Mouse (Mus musculus) splenic B cell, adult 2 months (primary cell): ENCODE measurements around the gene Safb2.

Source experiments
- DNase-seq: peaks from one replicate; pipeline ENCODE4 v3.0.0-alpha.2; 2011; ENCODE audit warnings: low read depth, low spot score
- H3K27me3 ChIP-seq: 2 replicates; pipeline ENCODE4 v1.6.1; 2012; ENCODE audit warnings: mild to moderate bottlenecking, low read length, moderate library complexity, mixed read lengths; ENCODE audit not compliant: control insufficient read depth, poor library complexity, insufficient read depth, severe bottlenecking
- H3K36me3 ChIP-seq: 2 replicates; pipeline ENCODE4 v1.6.1; 2012; ENCODE audit warnings: mild to moderate bottlenecking, low read length, moderate library complexity, mixed read lengths; ENCODE audit not compliant: control insufficient read depth, poor library complexity, insufficient read depth, severe bottlenecking

Safb2 gene

DNA sequence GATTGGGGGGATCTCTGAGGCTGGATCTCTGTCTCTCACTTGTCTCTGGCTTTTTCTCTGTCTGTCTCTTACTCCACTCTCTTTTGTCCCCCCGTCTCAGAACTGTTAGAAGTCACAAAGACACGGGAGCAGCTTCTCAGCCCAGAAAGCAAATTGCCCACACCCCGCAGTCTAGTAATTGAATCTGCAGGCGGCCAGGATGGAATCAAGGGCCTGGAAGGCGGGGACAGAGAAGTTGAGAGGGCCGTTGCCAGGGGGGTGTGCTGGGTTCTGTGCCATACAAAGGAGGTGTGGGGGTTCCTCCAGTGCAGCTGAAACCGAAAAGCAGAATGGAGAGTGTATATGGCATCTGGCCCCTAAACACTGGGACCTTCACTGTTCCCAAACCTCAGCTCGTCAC is 41.6 kb downstream of the Safb2 start:
- Histone ChIP-seq H3K27me3 (no peaks in the 10 kb centered on the region), H3K36me3 (no peaks in the 10 kb centered on the region)
- DNase-seq: no peak

DNA sequence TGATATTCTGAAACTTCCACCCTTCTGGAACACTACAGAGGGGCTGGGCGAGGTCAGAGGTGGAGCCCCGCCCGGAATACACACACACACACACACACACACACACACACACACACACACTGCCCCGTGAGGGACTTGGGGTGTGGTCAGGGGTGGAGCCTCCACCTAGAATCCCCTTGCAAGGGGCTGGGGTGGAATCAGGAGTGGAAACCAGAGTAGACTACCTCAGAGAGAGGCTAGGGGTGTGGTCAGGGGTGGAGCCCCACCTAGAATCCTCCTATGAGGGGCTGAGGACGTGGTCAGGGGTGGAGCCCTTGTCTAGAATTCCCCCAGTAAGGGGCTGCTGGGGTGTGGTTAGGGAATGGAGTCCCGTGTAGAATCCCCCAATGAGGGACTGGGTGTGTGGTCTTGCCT is 43.8 kb downstream of the Safb2 start:
- Histone ChIP-seq H3K36me3 (no peaks in the 10 kb centered on the region), H3K27me3 (no peaks in the 10 kb centered on the region)
- no peak for DNase-seq

DNA sequence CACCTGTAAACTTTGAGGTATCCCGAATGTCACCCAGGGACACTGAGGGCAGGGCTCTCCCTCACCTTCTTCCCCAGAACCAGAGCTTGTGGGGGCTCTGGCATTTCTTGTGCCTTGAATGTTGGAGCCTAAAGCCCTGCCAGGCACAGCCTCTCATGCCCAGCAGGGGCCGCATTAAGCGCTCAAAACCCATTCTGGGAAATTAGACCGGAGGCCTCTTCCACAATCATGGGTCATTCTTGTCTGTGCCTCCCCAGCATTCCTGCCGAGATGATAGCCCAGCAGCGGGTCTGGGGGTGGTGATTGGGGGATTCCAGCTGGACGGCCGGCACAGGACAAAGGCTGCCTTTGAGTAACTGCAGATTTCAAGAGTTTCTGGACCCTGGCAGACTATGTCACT is 46.5 kb downstream of the Safb2 start:
- Histone ChIP-seq H3K27me3 (no peaks in the 10 kb centered on the region), H3K36me3 (no peaks in the 10 kb centered on the region)
- DNase-seq: no peak

DNA sequence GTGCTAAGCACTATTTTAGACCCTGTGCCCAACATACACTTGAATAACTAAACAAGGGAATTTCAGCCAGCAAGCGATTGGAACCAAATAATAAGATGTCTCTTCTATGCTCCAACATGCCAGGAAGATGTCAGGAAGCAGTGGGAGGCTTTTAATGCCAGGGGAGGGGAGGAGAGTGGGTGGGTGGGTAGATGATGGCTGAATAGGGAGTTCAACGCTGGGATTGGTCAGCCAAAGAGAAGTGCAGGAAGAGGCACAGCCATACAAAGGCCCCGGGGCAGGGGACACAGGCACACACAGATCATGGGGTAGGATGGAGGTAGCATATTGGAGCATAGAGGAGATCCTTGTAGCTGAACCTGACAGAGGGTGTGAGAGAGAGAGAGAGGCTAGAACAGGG is 47.5 kb downstream of the Safb2 start:
- DNase-seq: no peak
- no peaks in the 10 kb centered on the region for H3K36me3 ChIP-seq

DNA sequence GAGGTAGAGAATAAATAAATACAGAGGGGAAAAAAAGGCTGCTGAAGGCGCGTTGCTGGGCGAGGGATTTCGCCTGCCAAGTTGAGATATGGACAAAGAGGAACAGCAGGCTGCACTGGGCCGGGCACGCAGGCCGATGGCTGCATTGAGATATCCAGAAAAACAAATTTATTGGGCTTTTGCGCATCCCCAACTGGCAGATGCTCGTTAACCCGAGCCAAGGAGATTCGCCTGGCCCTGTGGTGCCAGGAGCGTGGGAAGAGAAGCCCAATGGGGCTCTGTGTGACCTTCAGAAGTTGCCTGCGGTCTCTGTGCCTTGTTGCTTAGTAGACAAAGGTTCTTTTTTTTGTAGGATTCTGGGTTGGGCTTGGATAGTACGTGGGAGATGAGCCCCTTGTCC is 48.2 kb downstream of the Safb2 start:
- H3K36me3 ChIP-seq: no peaks in the 10 kb centered on the region
- DNase-seq: no peak
- no peaks in the 10 kb centered on the region for H3K27me3 ChIP-seq

More for the DNA sequence above, 47.5 kb downstream of the Safb2 start:
- H3K27me3 ChIP-seq: no peaks in the 10 kb centered on the region

DNA sequence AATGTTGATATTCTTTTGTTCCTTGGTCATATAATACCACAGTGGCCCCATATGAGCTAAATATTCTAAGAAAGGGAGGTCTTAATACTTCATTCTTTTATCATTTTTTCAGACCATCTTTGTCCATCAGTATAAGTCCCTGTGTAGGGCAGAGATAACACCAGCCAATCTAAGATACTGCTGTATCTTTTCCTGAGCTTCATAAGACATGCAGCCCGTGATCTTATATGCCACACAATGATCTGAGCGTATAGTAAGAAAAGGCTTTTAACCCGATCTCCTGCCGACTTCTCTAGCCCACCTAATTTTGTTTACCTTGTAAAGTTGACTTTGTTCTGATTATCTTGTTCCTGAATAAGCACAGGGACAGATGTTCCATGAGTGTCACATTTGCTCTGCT is 59.4 kb downstream of the Safb2 start:
- Histone ChIP-seq H3K27me3 (no peaks in the 10 kb centered on the region), H3K36me3 (no peaks in the 10 kb centered on the region)
- no peak for DNase-seq

DNA sequence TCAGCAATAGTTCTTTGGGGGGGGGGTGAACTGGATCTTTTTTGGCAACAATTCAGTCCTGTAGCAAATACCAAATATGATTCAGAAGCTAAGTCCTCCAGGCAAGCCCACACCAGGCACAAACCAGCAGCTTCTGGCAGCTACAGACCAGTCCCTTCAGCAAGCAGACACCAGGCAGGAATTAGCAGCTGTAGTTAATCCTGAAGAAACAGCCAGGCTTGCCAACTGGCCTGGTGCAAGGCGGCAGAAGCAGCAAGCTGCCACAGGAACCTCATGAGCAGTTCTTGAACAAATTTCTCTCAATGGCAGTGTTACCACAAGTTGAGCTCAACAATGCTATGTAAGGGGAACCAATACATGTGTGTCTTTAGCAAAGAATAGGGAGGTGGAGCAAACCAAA is 61.6 kb downstream of the Safb2 start:
- DNase-seq: no peak
- H3K36me3 ChIP-seq: no peaks in the 10 kb centered on the region
- no peaks in the 10 kb centered on the region for H3K27me3 ChIP-seq

DNA sequence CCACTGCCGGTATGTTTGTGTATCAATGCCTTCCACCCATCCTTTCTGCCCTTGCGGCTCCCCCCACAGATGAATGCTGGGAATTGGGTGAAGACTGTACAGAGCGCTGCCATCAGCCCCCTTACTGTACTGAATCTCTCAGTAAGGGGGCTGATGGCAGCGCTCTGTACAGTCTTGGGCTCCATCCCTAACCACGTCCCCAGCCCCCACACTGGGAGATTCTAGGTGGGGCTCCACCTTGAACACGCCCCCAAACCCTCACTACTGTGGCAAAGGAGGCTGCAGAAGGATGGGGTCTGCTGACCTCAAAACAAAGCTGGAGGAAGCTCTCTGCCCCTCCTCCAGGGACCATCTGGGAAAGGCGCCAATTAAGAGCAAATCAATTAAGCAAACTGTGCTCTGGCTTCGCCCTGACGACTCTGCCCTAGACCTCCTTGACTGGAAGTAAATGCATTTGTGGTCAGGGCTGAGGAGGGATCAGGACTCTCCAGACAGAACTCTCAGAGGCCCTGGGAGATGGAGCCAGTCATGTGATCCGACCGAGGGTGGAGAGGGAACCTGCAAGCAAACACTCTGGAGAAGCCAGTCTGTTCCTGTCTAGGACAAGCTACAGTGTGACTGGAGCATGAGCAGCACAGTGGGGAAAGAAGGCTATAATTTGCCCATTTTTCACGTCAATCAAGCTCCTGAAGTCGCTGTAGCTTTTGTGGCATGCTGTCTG is 68.5 kb downstream of the Safb2 start:
- Histone ChIP-seq H3K27me3 (no peaks in the 10 kb centered on the region; the same call in 1 of the 2 replicates), H3K36me3 (no peaks in the 10 kb centered on the region)
- DNase-seq: no peak

DNA sequence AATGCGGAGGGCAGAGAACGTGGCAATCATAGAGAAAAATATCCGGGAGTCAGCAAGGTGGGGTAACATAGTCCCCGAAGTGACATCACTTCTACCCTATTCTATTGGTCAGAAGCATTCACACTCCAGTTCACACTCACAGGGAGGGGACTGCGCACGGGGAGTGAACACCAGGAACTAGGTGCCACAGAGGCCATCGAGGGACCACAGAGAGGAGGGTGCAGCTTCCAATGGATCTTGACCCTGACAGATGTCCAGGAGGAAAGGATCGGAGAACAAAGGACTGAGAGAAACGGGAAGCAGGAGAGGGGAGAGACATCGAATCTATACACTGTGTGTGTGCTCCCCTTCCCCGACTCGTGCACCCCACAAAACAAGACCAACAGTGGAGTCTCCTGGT is 69.5 kb downstream of the Safb2 start:
- no peaks in the 10 kb centered on the region; the same call in 1 of the 2 replicates for H3K27me3 ChIP-seq
- H3K36me3 ChIP-seq: no peaks in the 10 kb centered on the region
- DNase-seq: no peak

DNA sequence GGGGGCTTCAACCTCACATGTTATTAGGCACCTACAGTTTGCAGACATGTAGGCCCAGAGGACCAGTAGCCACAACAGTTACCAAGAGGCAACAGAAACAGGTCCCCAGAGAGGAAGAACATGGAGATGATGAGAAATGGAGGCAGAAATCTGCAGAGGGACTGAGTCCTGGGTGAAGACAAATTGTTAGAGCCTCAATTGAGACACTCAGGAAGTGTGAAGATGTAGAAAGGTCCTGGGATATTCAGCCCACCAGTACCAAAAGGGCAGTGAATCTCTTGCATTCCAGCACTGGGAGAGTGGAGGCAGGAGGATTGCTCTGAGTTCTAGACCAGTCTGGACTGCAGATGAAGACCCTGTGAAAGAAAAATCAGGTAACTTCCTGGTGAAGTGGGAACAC is 70.1 kb downstream of the Safb2 start:
- no peaks in the 10 kb centered on the region; the same call in 1 of the 2 replicates for H3K27me3 ChIP-seq
- H3K36me3 ChIP-seq: no peaks in the 10 kb centered on the region
- DNase-seq: no peak

DNA sequence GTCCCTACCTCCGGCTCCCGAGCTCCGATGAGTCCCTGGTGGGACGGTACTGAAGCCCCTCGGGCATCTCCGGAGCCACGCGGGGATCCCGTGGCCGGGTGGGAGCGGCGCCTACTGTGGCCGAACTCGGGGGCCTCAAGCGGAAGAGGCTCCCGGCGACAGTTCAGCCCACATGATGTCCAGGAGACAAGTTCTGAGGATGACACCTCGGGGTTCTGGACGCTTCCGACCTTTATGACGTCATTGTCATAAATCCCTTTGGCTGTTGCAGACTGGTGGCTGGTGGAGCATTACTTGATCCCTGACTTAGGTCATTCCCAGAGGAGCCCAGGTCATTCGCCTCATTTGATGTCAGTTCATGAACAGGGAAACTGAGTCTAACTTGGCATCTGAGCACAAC is 72.1 kb downstream of the Safb2 start, which contains the start of gene Znrf4:
Gene Znrf4, minus strand, starts transcription at position 122 of the 400 bp plus-strand sequence.
- no peaks in the 10 kb centered on the region for H3K36me3 ChIP-seq

DNA sequence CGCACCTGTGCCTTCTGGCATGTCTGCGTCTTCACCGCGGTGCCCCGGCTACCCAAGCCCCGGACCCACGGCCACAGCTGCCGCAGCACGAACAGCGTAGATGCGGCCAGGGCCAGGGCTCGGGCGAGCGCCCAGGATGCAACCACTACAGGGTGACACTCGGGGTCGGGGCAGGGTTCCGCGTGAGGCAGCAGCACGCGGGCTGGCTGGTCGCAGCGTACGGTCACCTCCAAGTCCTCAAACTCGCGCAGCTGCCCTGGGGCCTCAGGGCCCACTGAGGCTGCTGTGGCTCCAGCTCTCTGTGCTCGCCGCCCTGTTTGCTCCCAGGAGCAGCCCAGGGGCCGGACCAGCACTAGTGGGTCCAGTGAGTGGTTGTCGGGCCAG is 72.7 kb downstream of the Safb2 start:
- no peaks in the 10 kb centered on the region; the same call in 1 of the 2 replicates for H3K27me3 ChIP-seq
- H3K36me3 ChIP-seq: no peaks in the 10 kb centered on the region
- DNase-seq: no peak

More for the DNA sequence above, 72.1 kb downstream of the Safb2 start, which contains the start of gene Znrf4:
- no peaks in the 10 kb centered on the region; the same call in 1 of the 2 replicates for H3K27me3 ChIP-seq
- no peak for DNase-seq

DNA sequence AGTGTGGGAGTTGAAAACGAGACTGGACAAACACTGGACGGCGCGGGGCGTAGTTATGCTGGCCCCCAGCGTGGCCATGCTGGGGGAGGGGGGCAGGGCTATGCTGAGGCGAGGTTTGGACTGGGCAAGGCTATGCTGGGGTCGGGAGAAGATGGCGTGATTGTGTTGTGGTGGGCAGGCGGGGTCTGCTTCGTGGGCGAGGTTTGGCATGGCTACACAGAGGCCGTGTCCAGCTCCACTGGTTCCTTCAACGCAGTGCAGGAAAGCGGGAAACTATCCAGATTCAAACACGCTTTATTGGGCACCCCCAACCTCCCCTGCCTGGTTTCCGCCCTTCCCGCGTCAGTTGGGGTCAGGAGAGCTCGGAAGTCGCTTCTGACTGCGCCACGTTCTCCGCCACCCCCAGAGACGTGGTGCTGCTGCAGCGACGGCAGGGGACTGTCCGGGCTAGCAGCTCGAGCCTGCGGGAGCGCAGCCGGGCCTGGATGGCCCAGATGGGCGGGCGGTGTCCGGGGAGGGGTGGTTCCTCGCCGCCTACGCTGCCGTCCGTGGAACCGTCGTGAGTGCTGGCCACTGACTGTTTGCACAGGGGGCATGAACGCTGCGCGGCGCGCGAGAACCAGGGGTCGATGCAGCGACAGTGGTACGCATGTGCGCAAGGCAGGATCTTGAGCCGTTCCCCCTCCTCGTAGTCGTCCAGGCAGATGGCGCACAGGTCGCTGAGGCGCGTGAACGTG is 73.2 kb downstream of the Safb2 start:
- Histone ChIP-seq H3K36me3 (no peaks in the 10 kb centered on the region), H3K27me3 (no peaks in the 10 kb centered on the region; the same call in 1 of the 2 replicates)
- DNase-seq: no peak
